Mouse (Mus musculus): ENCODE results near the gene Abcb6. TPM values are rescaled to one million over a fixed set of nuclear protein-coding genes. Genes with fewer than 3 reads are reported as not detected.
A peak's percentile ranks its signal among the peaks of the same experiment; 100 is the strongest.

Gene Abcb6
- total RNA-seq (2021) = 10 to 100 TPM; 26.1 to 29.6 TPM

DNA sequence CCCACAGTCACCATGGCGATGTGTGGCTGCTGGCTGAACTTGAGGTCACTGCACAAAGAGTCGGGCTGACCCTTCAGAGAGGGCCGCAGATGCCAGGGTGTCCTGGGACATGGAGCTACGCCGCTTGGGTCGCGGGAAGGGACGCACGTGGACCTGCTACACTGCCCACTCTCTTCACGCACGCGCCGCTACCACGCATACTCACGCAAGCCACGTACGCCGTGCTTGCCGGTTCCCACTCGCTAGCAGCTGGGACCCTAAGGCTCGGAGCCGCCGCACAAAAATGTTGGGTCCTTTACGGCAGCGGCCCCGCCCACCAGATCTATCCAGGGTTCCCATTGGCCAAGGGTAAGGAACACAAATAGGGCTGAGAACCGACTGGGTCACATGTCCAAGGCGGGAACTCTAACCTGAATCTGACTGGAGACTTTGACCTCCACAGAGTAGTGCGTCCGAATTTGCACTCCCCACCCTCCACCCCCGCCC lies at the start of gene Abcb6:
Abcb6 (minus strand) TSS at position 288 of the 486 bp plus-strand sequence.
- intact Hi-C loops (cut with DNase I) = no loop called here
- peak; percentile 76 for DNase-seq (ENCODE audit: low spot score)

- intact Hi-C loops (cut with DNase I) = no loop called here
- DNase-seq (ENCODE audit: low spot score) = no peak
These were observed 49.0 kb upstream of the Abcb6 start for GRCm38 (mm10) chr1:75229158-75229557.

- intact Hi-C loops (cut with DNase I) = no loop called here
- no peak for DNase-seq (ENCODE audit: low spot score)
These were observed 47.5 kb upstream of the Abcb6 start for GRCm38 (mm10) chr1:75227653-75228052.

DNA sequence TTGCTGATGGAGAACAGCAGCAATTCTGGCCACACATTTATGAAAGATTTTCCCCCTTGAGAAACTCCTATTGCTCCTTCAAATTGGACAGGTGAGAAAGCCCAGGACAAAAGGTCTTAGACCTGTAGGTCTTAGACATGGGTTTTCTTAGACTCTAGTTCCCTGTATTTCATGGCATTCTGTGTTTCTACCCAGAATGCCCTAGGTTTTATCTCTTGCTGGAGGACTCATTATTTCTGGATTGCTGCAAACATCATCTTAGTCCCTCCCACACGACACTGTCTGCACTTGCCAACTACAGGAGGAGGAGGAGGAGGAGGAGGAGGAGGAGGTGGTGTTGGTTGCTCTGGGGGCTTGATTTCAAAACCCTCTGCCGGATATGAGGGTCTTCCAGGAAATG lies 45.9 kb upstream of the Abcb6 start:
- intact Hi-C loops (cut with DNase I) = no loop called here
- no peak for DNase-seq (ENCODE audit: low spot score)

DNA sequence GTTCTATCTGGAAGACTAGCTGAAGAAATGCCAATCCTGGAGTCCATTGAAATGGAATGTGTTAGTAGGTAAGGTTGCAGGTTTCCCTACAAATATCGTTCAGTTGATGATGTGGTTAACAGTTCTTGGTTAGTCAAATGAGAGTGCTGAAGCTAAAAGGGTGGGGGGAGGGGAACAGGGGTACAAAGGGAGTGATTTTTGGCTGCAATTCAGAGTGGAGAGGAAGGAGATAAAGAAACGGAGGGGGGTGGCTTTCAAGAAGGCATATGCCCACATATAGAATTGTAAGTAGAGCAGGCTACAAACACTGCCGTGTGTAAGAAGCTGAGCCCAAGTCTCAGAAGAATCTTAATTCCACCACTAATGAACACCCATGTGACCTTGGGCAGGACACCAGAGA lies 45.3 kb upstream of the Abcb6 start:
- intact Hi-C loops (cut with DNase I) = no loop called here
- no peak for DNase-seq (ENCODE audit: low spot score)

DNA sequence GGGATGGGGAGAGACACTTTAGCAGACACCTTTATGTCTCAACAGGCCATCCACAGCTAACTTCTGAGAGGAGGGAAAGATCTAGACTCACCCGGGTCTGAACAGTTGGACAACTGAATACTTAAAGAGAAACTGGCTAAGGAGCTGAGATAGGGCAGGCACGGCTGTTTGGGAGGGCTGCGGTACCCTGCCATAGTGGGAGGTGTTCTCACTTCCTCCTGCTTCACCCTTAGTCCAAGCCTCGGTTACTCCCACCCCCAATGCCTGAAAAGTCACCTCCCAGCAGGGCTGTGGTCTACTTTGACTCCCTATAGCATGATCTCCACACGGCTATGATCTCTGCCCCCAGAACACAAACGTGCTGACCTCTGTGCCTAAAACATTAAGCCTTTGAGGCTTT lies 43.3 kb upstream of the Abcb6 start:
- intact Hi-C loops (cut with DNase I) = no loop called here

DNA sequence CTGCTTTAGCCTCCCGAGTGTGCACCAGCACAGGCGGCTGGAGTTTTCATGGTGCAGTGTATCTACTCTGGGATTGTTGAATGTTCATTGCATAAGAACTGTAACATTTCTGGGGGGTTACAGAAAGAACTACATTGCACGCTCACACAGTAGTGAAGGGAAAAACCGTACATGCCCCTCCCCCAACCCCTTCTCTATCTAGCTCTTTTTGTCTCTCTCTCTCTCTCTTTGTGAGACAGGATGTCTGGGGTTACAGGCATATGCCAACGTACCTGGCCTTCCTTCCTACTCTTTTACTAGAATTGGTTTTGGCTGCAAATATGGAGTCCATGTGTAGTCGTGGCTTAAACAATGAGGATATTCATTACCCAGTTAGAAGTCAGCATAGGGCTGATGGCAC lies 42.7 kb upstream of the Abcb6 start:
- intact Hi-C loops (cut with DNase I) = no loop called here
- no peak for DNase-seq (ENCODE audit: low spot score)

More for the DNA sequence above, 43.3 kb upstream of the Abcb6 start:
- DNase-seq (ENCODE audit: low spot score) = no peak

- intact Hi-C loops (cut with DNase I) = no loop called here
- no peak for DNase-seq (ENCODE audit: low spot score)
These were observed 41.3 kb upstream of the Abcb6 start for GRCm38 (mm10) chr1:75221538-75221937.

DNA sequence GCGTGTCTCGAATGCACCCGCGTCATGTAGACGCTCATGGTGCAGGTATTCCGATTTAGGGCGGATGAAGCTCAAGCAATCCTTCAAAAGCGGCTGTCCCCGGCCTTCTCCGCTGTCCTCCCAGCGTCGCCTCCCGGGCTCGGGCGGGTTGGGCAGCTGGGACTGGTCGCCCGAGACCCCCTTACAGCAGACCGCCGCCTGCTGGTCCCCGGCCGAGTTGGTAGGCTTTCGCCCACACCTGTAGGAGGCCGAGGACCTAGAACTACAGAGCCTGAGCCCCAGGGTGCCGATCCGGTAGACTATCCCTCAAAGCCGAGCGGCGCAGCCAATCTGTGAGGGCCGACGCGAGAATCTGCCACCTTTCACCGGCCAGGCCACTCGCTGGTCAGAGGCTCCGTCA lies 39.3 kb upstream of the Abcb6 start, which contains the start of gene Tuba4a:
Tuba4a (minus strand) TSS at position 335 of the 400 bp plus-strand sequence.
- intact Hi-C loops (cut with DNase I) = loop anchor here (2.0 kb wide), 1 partner anchor 13 kb away; the partner anchor contains the start of gene A630095N17Rik
- DNase-seq (ENCODE audit: low spot score) = no peak

DNA sequence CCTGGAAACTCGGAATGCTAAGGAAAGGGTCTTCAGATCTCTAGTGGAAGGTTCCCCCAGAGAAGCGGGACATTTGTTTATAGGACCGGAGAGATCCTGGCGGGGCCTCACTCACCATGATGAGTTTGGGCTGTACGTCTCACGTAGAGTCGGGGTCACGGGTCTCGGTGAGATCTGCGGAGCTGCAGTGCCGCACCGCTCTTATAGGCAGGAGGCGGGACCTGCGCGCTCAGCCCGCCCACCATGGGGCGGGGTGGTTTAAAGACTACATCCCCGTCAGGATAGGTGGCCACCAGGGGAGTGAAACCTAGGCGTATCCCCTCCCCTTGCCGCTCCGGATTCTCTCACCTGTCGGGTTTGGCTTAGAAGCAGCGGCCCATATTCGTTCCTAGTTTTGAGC lies 38.9 kb upstream of the Abcb6 start:
- intact Hi-C loops (cut with DNase I) = loop anchor here (2.0 kb wide), 1 partner anchor 14 kb away; the partner anchor contains the start of gene A630095N17Rik
- peak; percentile 69 for DNase-seq (ENCODE audit: low spot score)

GRCm38 (mm10) chr1:75218227-75219001 lies 38.2 kb upstream of the Abcb6 start:
- intact Hi-C loops (cut with DNase I) = loop anchor here (2.0 kb wide), 1 partner anchor 14 kb away; the partner anchor contains the start of gene A630095N17Rik
- DNase-seq (ENCODE audit: low spot score) = peak; percentile 28

DNA sequence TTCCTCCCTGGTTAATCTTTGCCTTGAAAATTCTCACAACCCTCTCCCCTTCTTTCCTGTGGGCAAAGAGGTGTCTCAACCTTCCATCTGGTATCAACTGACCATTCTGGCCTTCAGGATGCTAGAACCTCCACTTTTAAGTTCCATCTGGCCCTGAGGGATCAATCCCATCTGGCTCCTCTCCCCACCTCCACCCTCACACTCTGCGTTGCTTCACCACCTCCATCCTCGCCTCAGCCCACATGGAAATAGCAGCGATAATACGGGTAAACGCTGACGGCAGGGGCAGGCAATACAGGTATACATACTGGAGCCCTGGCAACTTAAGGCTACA lies 37.7 kb upstream of the Abcb6 start:
- no peak for DNase-seq (ENCODE audit: low spot score)
- intact Hi-C loops (cut with DNase I) = loop anchor here (2.0 kb wide), 1 partner anchor 15 kb away; the partner anchor contains the start of gene A630095N17Rik

DNA sequence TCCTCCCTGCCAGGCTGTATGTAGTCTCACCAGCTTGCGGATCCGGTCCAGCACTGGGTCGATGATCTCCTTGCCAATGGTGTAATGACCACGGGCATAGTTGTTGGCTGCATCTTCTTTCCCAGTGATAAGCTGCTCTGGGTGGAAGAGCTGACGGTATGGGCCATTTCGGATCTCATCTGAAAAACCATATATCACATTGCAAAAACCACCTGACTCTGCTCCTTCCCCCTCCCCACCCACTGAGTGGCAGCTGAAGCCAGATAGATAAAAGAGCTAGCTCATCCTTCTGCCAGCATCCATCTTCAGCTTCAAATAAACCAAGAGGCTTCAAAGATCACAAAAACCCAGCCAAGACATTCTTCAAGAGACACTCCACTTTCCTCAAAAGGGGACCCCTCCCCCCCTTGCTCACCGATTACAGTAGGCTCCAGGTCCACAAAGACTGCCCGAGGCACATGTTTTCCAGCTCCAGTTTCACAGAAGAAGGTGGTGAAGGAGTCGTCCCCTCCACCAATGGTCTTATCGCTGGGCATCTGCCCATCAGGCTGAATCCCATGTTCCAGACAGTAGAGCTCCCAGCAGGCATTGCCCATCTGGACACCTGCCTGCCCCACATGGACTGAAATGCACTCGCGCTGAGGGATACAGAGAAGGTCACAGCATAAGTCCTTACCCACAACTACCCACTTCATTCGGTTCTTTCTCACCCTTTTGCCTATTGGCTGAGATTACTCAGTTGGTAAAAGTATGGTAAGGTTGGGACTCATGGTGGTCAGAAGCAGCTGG lies 36.8 kb upstream of the Abcb6 start:
- intact Hi-C loops (cut with DNase I) = no loop called here
- peak; percentile 28 for DNase-seq (ENCODE audit: low spot score)

GRCm38 (mm10) chr1:75215785-75216184 lies 35.6 kb upstream of the Abcb6 start:
- no peak for DNase-seq (ENCODE audit: low spot score)
- intact Hi-C loops (cut with DNase I) = no loop called here

DNA sequence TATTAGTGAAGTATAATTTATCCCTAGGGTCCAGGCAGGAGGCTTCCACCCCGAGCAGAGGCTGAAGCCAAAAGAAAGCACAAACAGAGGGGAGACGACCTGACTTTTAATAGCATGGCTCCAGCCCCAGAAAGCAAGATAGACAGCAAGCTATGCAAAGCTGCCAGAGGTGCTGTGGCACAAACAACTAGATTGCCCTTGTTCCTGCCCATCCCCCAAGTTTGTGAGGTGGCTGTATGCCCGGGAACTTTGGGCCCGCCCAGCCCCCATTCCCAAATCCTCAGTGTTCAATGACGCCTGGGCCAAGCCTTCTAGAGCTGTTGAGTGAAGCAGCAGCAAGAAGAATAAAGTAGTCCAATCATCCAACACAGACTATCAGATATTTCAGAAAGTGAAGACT lies 34.7 kb upstream of the Abcb6 start:
- peak; percentile 38 for DNase-seq (ENCODE audit: low spot score)
- intact Hi-C loops (cut with DNase I) = no loop called here

DNA sequence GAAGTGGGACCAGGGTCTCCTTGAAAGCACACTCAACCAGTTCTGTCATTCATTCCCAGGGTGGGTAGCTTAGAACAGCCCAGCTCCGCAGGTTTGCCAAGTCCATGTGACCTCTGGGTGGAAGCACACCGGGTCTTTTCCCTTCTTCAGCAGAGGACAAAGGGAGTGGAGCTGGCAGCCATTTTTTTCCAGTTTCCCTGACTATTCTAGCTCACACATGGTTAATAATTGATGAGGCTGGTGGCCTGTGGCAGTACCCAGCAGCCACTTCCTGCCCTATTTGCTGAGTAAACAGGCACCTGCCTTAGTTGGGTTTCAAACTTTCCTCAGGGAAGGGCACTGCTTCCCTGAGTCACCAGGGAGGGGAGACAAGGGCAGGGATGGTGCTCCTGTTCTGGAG lies 34.2 kb upstream of the Abcb6 start:
- DNase-seq (ENCODE audit: low spot score) = no peak
- intact Hi-C loops (cut with DNase I) = no loop called here

DNA sequence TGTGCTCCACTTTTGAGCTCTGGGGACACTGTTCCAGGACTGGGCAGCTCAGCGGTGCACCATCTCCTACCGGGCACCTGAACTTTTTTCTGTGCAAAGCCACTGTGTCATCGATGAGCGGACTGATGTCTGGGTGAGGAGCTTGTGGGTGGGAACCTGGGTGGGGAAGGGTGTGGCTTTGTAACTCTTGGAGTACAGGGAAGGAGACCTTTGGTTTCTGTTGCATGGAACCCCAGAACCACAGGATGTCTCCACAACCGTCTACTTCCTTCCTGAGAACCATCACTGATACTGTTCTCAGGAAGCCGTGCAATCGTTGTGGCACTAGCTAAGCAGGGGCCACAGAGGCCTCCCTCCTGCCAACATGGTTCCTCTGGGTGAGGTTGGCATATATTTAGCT lies 32.9 kb upstream of the Abcb6 start:
- intact Hi-C loops (cut with DNase I) = no loop called here
- no peak for DNase-seq (ENCODE audit: low spot score)

DNA sequence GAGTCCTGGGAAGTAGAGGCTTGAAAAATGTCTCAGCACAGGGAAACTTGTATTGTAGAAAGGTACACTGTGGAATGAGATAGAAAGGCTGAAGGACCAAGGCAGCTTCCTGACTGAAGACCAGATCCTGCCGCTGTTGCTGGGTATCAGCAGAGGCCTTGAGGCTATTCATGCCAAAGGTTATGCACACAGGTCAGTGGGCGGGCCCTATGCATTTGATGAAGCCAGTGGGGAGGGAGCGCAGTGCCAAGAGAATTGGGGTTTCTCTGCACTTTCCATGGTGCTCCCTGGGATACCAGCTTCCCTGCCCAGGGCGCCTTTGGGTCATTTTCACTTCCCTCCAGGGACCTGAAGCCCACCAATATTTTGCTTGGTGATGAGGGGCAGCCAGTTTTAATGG lies 32.4 kb upstream of the Abcb6 start:
- intact Hi-C loops (cut with DNase I) = no loop called here
- DNase-seq (ENCODE audit: low spot score) = no peak

DNA sequence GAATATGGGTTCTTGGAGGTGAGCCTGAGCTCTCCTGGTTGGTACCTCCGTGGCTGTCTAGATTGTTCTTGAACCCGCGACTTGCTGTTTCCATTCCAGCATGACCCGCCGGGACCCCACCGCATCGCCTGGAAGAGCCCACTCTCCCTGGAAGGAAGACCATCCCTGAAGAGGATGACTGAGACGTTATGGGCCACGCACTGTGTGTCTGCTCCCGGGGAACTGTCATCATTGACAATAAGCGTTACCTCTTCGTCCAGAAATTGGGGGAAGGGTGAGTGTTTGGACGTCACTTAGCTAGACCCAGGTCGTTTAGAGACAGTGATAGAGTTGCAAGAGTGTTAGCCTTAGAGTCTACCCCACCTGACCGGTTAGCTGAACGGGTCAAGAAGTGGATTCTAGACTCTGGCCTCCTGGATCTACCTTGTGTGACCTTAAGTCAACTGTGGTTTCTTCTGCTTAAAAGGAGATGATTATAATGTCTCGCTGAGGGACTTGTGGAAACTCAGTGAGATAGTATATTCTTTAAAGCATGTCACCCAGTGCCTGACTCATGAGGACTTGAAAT lies 31.0 kb upstream of the Abcb6 start:
- no peak for DNase-seq (ENCODE audit: low spot score)
- intact Hi-C loops (cut with DNase I) = loop anchor here (2.0 kb wide), 1 partner anchor 40 kb away; no protein-coding TSS in a partner anchor
